Mouse (Mus musculus) lung, postnatal 14 days (tissue): ENCODE results near the gene Tvp23a.

Source experiments
- DNase-seq: peaks from one replicate; pipeline ENCODE4 v3.0.0; 2021

Gene Tvp23a

GRCm38 (mm10) chr16:10447264-10447594 is at the start of gene Tvp23a:
Gene Tvp23a (minus strand): TSS chr16:10447362.
- peak; percentile 46 for DNase-seq

DNA sequence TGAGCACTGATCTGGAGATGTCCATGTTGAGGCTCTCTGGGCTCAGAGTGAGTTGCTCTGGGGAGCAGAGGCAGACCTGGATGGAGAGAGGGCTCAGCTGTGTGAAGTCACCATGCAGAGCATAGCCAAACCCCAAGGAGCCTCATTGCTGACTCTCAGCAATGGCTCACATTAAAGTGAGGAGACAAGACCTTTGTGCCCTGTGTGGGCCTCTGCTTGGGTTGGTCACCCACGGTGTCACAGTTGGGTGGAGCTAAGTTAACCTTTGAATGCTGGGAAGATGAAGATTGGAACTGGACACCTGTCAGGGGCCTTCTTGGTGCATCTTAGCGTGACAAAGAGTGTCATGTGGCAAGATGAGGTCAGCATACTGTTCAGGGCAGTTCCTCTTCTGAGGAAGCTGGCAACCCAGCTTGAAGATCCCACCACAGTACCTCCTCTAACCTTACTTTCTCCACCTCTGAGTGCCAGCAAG is 48.7 kb upstream of the Tvp23a start:
- DNase-seq, result no peak

GRCm38 (mm10) chr16:10492587-10492986 is 45.4 kb upstream of the Tvp23a start:
- no peak for DNase-seq

- no peak for DNase-seq
Measured at GRCm38 (mm10) chr16:10491716-10492115, 44.6 kb upstream of the Tvp23a start.

- no peak for DNase-seq
Measured at GRCm38 (mm10) chr16:10490503-10491150, 43.5 kb upstream of the Tvp23a start.

DNA sequence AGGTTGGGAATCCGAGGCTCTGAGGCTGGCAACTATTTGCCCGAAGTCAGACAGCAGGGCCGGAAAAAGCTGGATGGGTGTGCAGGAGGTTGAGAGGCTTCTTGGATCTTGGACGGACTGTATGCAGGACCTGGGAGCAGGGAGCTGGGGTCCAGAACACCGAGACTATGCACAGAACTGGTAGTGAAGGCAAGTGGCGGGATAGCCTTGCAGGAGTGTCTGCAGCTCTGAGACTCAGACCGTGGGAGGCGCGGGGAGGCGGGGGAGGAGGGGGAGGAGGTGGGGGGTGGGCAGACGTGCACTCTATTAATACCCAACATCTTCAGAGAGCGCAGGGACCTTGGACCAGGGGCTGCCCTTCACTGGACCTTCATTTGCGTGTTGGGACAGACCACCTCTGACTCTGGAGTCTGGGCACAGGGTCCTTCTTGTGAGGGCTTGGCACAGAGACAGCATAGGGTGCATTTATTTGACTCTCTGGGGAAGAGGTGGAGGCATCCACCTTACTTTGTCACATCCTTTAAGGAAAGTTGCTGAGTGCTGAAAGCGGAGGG is 42.8 kb upstream of the Tvp23a start:
- DNase-seq, result no peak

DNA sequence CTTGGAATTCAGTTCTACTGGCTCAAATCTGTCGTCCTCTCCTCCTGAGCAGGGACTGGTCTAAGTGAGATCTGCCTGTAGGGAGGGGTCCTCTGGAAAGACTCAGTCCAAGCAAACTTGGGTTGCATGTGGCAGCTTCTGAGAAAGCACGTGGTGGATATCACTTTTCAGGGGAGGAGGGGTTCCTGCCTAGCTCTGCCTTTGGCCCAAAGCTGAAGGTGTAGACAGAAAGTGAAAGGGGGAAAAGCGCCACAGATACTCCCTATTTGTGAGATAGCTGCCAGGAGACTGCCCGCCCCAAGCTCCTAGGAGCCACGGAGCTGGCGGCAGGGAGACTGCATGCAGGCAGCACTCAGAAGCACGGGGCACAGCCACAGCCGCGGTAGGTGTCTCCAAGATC is 42.3 kb upstream of the Tvp23a start:
- no peak for DNase-seq

- DNase-seq, result no peak
Measured at GRCm38 (mm10) chr16:10488769-10489481, 41.8 kb upstream of the Tvp23a start.

DNA sequence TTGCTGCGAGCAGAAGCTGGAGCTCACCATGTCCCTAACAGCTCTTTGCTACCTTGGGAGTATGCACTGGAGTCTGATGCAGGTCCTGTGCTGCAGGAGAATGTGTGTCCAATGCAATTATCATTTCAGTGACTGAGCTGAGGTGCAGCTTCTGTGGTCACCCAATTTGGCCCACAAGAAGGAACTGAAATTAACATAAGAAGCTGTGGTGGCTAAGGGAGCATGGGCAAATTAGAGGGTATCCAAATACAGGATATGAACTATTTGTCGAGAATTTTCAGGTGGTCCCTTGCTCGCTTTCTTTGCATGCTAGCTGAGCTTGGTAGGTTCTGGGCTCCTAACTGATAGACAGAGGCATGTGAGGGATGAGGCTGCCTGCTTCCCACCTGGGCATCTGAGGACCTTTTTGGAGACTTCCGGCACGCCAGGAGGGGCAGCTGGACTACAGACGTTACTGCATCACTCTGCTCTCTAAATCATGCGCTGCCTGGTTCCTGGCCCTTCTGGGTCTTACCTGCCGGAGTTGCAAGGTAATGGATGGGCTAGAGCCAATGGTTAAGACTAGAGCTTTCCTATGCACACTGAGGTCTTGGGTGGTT is 40.8 kb upstream of the Tvp23a start:
- no peak for DNase-seq

DNA sequence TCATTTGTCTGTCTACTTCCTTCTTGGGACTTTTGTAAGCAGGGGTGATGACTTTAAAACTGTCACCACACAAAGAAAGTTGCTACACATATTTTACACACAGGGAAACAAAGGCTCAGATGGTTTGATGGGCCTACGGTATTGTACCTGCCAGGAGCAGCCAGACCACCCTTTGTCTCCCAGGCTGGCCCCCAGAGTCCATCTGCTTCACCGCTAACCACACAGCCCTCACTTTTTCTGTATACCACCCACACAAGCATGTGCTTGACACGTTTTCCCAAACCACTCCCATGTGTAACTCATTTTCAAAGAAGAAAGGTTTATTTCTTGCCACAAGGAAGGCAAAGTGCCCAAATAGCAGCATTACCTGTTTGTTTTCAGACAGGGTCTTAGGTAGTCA is 39.8 kb upstream of the Tvp23a start:
- no peak for DNase-seq

GRCm38 (mm10) chr16:10482343-10482742 is 35.2 kb upstream of the Tvp23a start:
- DNase-seq, result no peak

DNA sequence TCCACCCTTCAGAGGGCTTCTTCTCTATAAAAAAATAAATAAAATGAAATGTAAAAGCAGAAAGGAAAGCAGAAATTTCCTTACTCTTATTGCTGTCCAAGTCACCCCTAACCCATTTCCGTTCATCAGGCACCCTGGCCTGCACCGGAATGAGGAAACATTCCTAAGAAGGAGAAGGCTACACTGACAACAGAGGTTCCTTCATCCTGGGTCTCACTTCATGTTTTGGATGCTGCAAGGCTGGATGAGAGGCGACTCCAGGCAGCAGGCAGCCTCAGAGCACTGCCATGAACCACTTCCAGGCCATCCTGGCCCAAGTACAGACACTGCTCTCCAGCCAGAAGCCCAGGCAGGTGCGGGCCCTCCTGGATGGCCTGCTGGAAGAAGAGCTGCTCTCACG is 32.7 kb upstream of the Tvp23a start, which contains the start of gene Ciita:
TSS of gene Ciita (plus strand) at position 203 of the 400 bp plus-strand sequence.
- DNase-seq, result no peak

- no peak for DNase-seq
Measured at GRCm38 (mm10) chr16:10475919-10476318, 28.8 kb upstream of the Tvp23a start.

GRCm38 (mm10) chr16:10474956-10475355 is 27.8 kb upstream of the Tvp23a start:
- no peak for DNase-seq

- DNase-seq, result no peak
Measured at GRCm38 (mm10) chr16:10471950-10472349, 24.8 kb upstream of the Tvp23a start.

DNA sequence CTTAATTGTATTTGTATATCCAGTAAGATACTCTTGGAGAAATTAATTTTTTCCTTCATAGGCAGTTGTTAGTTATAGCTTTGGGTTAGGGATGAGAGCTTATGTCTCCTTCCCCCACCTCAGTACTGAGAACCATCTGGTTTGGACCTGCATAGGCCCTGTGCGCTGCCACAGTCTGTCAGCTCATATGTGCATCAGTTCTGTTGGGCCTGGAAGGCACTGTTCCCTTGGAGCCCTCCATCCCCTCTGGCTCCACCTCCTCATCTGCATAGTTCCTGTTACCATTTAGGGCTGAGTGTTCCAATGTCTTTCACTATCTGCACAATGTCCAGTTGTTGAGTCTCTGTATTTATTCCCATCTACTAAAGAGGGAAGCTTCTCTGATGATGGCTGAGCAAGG is 21.0 kb upstream of the Tvp23a start:
- DNase-seq, result no peak

DNA sequence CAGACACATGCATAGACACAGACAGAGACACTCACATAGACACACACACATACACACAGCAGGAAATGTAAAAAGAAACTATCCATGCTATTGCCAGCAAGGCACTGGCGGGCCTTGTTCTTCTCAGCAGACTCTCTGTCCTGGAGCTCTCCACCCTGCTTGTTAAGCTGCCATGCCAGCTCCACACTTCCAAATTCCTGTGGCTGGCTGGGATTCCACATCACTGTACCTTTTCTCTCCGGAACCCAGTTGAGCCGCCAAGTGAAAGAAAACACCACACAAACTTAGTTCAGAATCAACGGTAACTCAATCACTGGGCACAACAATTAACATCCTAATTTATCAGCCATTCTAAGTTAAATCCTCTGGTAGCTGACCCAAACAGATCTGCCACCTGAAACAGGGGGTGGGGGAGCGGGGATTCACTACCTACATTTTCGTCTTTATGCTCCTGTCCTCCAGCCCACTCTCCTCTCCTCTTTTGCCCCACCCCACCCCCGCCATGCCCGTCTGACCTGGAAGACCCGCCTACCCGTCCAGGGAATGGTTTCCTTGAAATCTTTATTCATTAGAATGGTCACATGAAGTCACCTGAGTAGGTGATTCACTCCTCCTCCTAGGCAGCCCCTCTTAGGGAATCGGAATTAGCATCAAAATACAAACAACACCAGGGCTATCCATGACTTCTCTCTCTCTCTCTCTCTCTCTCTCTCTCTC is 20.4 kb upstream of the Tvp23a start:
- no peak for DNase-seq

- DNase-seq, result no peak
Measured at GRCm38 (mm10) chr16:10465011-10465681, 18.0 kb upstream of the Tvp23a start.

DNA sequence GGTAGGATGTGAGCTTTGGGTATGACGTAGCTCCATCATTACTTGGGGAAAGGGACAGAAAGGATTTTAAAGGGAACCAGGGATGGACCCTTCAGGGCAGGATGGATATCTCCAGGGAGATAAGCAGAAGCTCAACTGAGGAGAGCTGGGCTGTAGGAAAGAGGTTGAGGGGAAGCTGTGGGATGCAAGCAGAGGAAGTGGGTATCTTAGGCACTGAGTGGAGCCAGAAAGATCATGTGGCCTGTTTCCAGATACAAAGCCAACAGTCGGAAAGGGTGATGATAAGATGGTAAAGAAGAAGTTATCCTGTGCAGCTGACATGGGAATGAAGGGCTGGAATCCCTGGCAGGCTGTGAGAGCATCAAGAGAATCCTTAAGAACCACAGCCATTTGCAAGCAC is 14.0 kb upstream of the Tvp23a start:
- no peak for DNase-seq

DNA sequence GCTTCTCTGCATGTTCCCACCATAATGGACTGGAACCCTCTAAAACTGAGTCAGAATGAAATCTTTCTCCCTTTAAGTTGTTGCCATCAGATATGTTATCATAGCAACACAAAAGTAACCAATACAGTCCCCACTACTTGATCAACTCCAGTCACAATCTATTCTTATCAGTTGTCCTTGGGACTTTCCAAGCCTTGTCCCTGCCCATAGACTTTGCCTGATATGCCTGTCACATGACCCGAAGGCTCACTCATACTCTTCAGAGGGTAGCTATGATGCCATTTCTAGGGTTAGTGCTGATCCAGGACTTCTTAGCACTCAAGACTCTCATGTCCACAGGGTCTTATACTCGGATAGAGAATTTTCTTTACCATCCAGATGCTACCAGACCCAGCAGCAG is 13.0 kb upstream of the Tvp23a start:
- no peak for DNase-seq

DNA sequence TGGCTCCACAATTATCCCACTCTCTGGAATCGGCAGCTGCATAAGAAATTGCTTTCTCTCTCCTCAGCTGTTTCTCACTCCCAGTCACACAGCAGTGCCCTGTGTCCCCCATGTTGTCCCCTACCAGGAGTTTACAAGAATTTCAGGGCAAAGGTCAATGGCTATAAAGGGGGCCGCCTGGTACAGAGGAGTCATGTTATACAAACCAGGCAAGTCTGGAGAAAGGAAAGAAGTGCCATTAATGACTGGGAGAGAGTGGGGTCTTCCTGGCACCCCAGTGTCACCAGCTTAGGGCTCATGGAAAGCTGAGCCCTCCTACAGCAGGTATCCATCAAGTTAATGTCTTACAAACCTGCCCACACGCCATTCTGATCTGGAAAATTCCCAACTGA is 7.4 kb upstream of the Tvp23a start:
- DNase-seq, result no peak

- no peak for DNase-seq
Measured at GRCm38 (mm10) chr16:10453872-10454582, 6.9 kb upstream of the Tvp23a start.
